Mouse (Mus musculus): Measurements from ENCODE around the gene Snd1. TPM values are rescaled to one million over a fixed set of nuclear protein-coding genes. Genes with fewer than 3 reads are reported as not detected.

The Snd1 gene
- polyA plus RNA-seq, 1 experiment from 2014 or later = 127 TPM

- no peak for ATAC-seq (ENCODE audit: low FRiP score, low TSS enrichment)
- H3K4me1 ChIP-seq (ENCODE audit: control insufficient read depth, insufficient read depth, low read length) = peaks cover 3% of the 10 kb centered on the region; the same call in 1 of the 2 replicates
- H3K9ac ChIP-seq (ENCODE audit: low read depth, low read length) = no peak overlapping the region
Observed at GRCm38 (mm10) chr6:28965264-28965663, 490.3 kb downstream of the Snd1 start.

DNA sequence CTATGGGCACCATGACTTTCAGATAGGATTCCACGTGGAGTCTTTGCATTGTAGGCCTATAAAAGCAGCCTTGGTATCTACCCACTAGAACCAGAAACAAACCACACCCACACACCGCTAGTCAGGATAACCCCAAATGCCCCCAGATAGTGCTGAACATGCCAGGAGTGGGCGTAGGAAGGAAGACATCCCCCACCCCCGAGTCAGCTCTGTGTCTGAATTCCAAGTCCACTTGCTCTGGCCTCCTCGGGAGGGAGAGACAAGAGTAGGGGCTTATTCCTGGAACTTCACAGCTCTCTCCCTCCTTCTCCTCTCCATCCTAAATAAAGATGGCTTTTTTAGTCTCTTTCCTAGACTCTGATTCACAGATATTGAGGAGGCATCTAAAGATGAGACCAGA lies 494.7 kb downstream of the Snd1 start:
- Histone ChIP-seq H3K4me3 (ENCODE audit: low read length) (no peak overlapping the region), H3K27ac (ENCODE audit: low read depth, low read length) (no peak overlapping the region), H3K4me1 (ENCODE audit: control insufficient read depth, insufficient read depth, low read length) (no peaks in the 10 kb centered on the region), H3K4me2 (replicated peaks; ENCODE audit: low read depth, low read length) (no peak overlapping the region), H3K9ac (ENCODE audit: low read depth, low read length) (no peak overlapping the region), H3K36me3 (ENCODE audit: control insufficient read depth, insufficient read depth, low read length) (no peaks in the 10 kb centered on the region), H3K9me3 (ENCODE audit: control insufficient read depth, low read length) (no peaks in the 10 kb centered on the region), H3K27me3 (ENCODE audit: control insufficient read depth, insufficient read depth, low read length) (no peaks in the 10 kb centered on the region)
- no peak for ATAC-seq (ENCODE audit: low FRiP score, low TSS enrichment)
- WGBS = 55% methylated on average over 5 of the region's 5 CpGs

More at GRCm38 (mm10) chr6:28965264-28965663, 490.3 kb downstream of the Snd1 start:
- Histone ChIP-seq H3K27me3 (ENCODE audit: control insufficient read depth, insufficient read depth, low read length) (no peaks in the 10 kb centered on the region), H3K27ac (ENCODE audit: low read depth, low read length) (no peak overlapping the region), H3K9me3 (ENCODE audit: control insufficient read depth, low read length) (no peaks in the 10 kb centered on the region), H3K4me2 (replicated peaks; ENCODE audit: low read depth, low read length) (no peak overlapping the region), H3K36me3 (ENCODE audit: control insufficient read depth, insufficient read depth, low read length) (no peaks in the 10 kb centered on the region), H3K4me3 (ENCODE audit: low read length) (no peak overlapping the region)
- 58% methylated on average over 8 of the region's 8 CpGs for WGBS

GRCm38 (mm10) chr6:28970711-28971110 lies 495.8 kb downstream of the Snd1 start:
- 57% methylated on average over 4 of the region's 4 CpGs for WGBS
- Histone ChIP-seq H3K9ac (ENCODE audit: low read depth, low read length) (no peak overlapping the region), H3K9me3 (ENCODE audit: control insufficient read depth, low read length) (no peaks in the 10 kb centered on the region), H3K4me2 (replicated peaks; ENCODE audit: low read depth, low read length) (no peak overlapping the region), H3K4me1 (ENCODE audit: control insufficient read depth, insufficient read depth, low read length) (no peaks in the 10 kb centered on the region), H3K27ac (ENCODE audit: low read depth, low read length) (no peak overlapping the region), H3K27me3 (ENCODE audit: control insufficient read depth, insufficient read depth, low read length) (no peaks in the 10 kb centered on the region), H3K36me3 (ENCODE audit: control insufficient read depth, insufficient read depth, low read length) (no peaks in the 10 kb centered on the region), H3K4me3 (ENCODE audit: low read length) (no peak overlapping the region)
- ATAC-seq (ENCODE audit: low FRiP score, low TSS enrichment) = no peak

GRCm38 (mm10) chr6:28974498-28974897 lies 499.6 kb downstream of the Snd1 start:
- H3K27ac ChIP-seq (ENCODE audit: low read depth, low read length) = no peak overlapping the region
- 87% methylated on average over 3 of the region's 3 CpGs for WGBS
- H3K9ac ChIP-seq (ENCODE audit: low read depth, low read length) = no peak overlapping the region
- no peaks in the 10 kb centered on the region for H3K36me3 ChIP-seq (ENCODE audit: control insufficient read depth, insufficient read depth, low read length)
- no peak overlapping the region for H3K4me2 ChIP-seq (replicated peaks; ENCODE audit: low read depth, low read length)
- no peak overlapping the region for H3K4me3 ChIP-seq (ENCODE audit: low read length)
- H3K9me3 ChIP-seq (ENCODE audit: control insufficient read depth, low read length) = no peaks in the 10 kb centered on the region
- ATAC-seq (ENCODE audit: low FRiP score, low TSS enrichment) = no peak
- H3K4me1 ChIP-seq (ENCODE audit: control insufficient read depth, insufficient read depth, low read length) = no peaks in the 10 kb centered on the region
- H3K27me3 ChIP-seq (ENCODE audit: control insufficient read depth, insufficient read depth, low read length) = peaks cover 8% of the 10 kb centered on the region

- Histone ChIP-seq H3K9ac (ENCODE audit: low read depth, low read length) (no peak overlapping the region), H3K4me2 (replicated peaks; ENCODE audit: low read depth, low read length) (no peak overlapping the region), H3K27me3 (ENCODE audit: control insufficient read depth, insufficient read depth, low read length) (peaks cover 14% of the 10 kb centered on the region), H3K4me1 (ENCODE audit: control insufficient read depth, insufficient read depth, low read length) (no peaks in the 10 kb centered on the region; the same call in 1 of the 2 replicates), H3K27ac (ENCODE audit: low read depth, low read length) (no peak overlapping the region), H3K4me3 (ENCODE audit: low read length) (no peak overlapping the region), H3K9me3 (ENCODE audit: control insufficient read depth, low read length) (no peaks in the 10 kb centered on the region), H3K36me3 (ENCODE audit: control insufficient read depth, insufficient read depth, low read length) (no peaks in the 10 kb centered on the region)
- ATAC-seq (ENCODE audit: low FRiP score, low TSS enrichment) = no peak
- WGBS = 93% methylated on average over 1 of the region's 1 CpGs
Observed at GRCm38 (mm10) chr6:28975106-28975505, 500.2 kb downstream of the Snd1 start.

GRCm38 (mm10) chr6:28978031-28978430 lies 503.1 kb downstream of the Snd1 start:
- ATAC-seq (ENCODE audit: low FRiP score, low TSS enrichment) = no peak
- H3K9ac ChIP-seq (ENCODE audit: low read depth, low read length) = no peak overlapping the region
- H3K4me2 ChIP-seq (replicated peaks; ENCODE audit: low read depth, low read length) = no peak overlapping the region
- H3K27me3 ChIP-seq (ENCODE audit: control insufficient read depth, insufficient read depth, low read length) = peaks cover 34% of the 10 kb centered on the region
- no peaks in the 10 kb centered on the region for H3K36me3 ChIP-seq (ENCODE audit: control insufficient read depth, insufficient read depth, low read length)
- H3K9me3 ChIP-seq (ENCODE audit: control insufficient read depth, low read length) = no peaks in the 10 kb centered on the region
- no peak overlapping the region for H3K27ac ChIP-seq (ENCODE audit: low read depth, low read length)
- 58% methylated on average over 5 of the region's 5 CpGs for WGBS
- H3K4me3 ChIP-seq (ENCODE audit: low read length) = no peak overlapping the region
- H3K4me1 ChIP-seq (ENCODE audit: control insufficient read depth, insufficient read depth, low read length) = peaks cover 9% of the 10 kb centered on the region; the same call in 1 of the 2 replicates

GRCm38 (mm10) chr6:28978881-28979280 lies 503.9 kb downstream of the Snd1 start:
- Histone ChIP-seq H3K4me2 (replicated peaks; ENCODE audit: low read depth, low read length) (no peak overlapping the region), H3K36me3 (ENCODE audit: control insufficient read depth, insufficient read depth, low read length) (no peaks in the 10 kb centered on the region), H3K4me1 (ENCODE audit: control insufficient read depth, insufficient read depth, low read length) (peaks cover 9% of the 10 kb centered on the region; the same call in 1 of the 2 replicates), H3K9ac (ENCODE audit: low read depth, low read length) (no peak overlapping the region), H3K4me3 (ENCODE audit: low read length) (no peak overlapping the region), H3K27ac (ENCODE audit: low read depth, low read length) (no peak overlapping the region), H3K27me3 (ENCODE audit: control insufficient read depth, insufficient read depth, low read length) (peaks cover 34% of the 10 kb centered on the region), H3K9me3 (ENCODE audit: control insufficient read depth, low read length) (no peaks in the 10 kb centered on the region)
- no peak for ATAC-seq (ENCODE audit: low FRiP score, low TSS enrichment)
- WGBS = 85% methylated on average over 3 of the region's 3 CpGs

DNA sequence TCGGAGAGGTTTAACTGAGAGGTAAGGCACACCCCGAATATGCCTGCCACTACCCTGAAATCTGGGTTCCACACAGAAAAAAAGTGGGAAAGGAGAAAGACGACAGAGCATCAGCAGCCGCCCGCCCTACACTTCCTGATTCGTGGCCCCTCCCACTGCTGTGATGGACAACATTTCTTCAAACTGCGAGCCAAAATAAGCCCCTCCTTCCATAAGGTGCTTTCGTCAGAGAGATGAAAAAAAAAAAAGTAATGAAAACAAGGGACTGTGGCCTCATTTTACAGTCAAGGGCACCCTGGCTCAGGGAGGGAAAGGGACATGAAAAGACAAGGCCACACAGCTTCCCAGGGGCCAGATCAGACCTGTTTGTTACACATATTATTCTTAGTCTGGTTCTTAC lies 504.6 kb downstream of the Snd1 start:
- Histone ChIP-seq H3K27me3 (ENCODE audit: control insufficient read depth, insufficient read depth, low read length) (peaks cover 34% of the 10 kb centered on the region), H3K4me3 (ENCODE audit: low read length) (no peak overlapping the region), H3K9me3 (ENCODE audit: control insufficient read depth, low read length) (no peaks in the 10 kb centered on the region), H3K4me2 (replicated peaks; ENCODE audit: low read depth, low read length) (no peak overlapping the region), H3K4me1 (ENCODE audit: control insufficient read depth, insufficient read depth, low read length) (peaks cover 9% of the 10 kb centered on the region; the same call in 1 of the 2 replicates), H3K9ac (ENCODE audit: low read depth, low read length) (no peak overlapping the region), H3K36me3 (ENCODE audit: control insufficient read depth, insufficient read depth, low read length) (no peaks in the 10 kb centered on the region), H3K27ac (ENCODE audit: low read depth, low read length) (no peak overlapping the region)
- WGBS = 62% methylated on average over 8 of the region's 8 CpGs
- no peak for ATAC-seq (ENCODE audit: low FRiP score, low TSS enrichment)

GRCm38 (mm10) chr6:28980219-28980618 lies 505.3 kb downstream of the Snd1 start:
- no peak overlapping the region for H3K27ac ChIP-seq (ENCODE audit: low read depth, low read length)
- no peaks in the 10 kb centered on the region for H3K9me3 ChIP-seq (ENCODE audit: control insufficient read depth, low read length)
- peaks cover 34% of the 10 kb centered on the region for H3K27me3 ChIP-seq (ENCODE audit: control insufficient read depth, insufficient read depth, low read length)
- H3K36me3 ChIP-seq (ENCODE audit: control insufficient read depth, insufficient read depth, low read length) = no peaks in the 10 kb centered on the region
- H3K4me3 ChIP-seq (ENCODE audit: low read length) = peak overlapping the region; percentile 47
- peaks cover 9% of the 10 kb centered on the region; the same call in 1 of the 2 replicates for H3K4me1 ChIP-seq (ENCODE audit: control insufficient read depth, insufficient read depth, low read length)
- peak overlapping the region; percentile 53; the same call in 1 of the 2 replicates for H3K9ac ChIP-seq (ENCODE audit: low read depth, low read length)
- H3K4me2 ChIP-seq (replicated peaks; ENCODE audit: low read depth, low read length) = peak overlapping the region; percentile 90
- WGBS = 5% methylated on average over 14 of the region's 14 CpGs
- ATAC-seq (ENCODE audit: low FRiP score, low TSS enrichment) = no peak
